Mouse (Mus musculus) embryonic fibroblast, embryonic 13.5 days (primary cell): Measurements from ENCODE around the gene Nfib.

Experiments used
- CTCF ChIP-seq: IDR thresholded peaks from 2 replicates; pipeline ENCODE4 v1.5.1; 2011; ENCODE audit warnings: mild to moderate bottlenecking, control low read depth, low read length, moderate library complexity, borderline replicate concordance; ENCODE audit not compliant: insufficient read depth
- POLR2A ChIP-seq: IDR thresholded peaks from 2 replicates; pipeline ENCODE4 v1.6.1; 2011; ENCODE audit warnings: low read depth, mild to moderate bottlenecking, control low read depth, low read length, moderate library complexity

GRCm38 (mm10) chr4:82363951-82364350, 341.6 kb downstream of the Nfib start:
- no peak for TF ChIP-seq CTCF
- no peak for TF ChIP-seq POLR2A
